Mouse (Mus musculus): ENCODE data around the gene Olfr463. TPM values are rescaled to one million over a fixed set of nuclear protein-coding genes. Genes with fewer than 3 reads are reported as not detected.
"Not testable (repeated sequence)": the region's sequence is repeated elsewhere in the genome, so short reads cannot be mapped to it uniquely, and the experiment has no call there.

Gene Olfr463
- total RNA-seq (2015; ENCODE audit: low replicate concordance) (not detected in 2 replicates), total RNA-seq (2017; ENCODE audit: low replicate concordance) (not detected in 2 replicates)

DNA sequence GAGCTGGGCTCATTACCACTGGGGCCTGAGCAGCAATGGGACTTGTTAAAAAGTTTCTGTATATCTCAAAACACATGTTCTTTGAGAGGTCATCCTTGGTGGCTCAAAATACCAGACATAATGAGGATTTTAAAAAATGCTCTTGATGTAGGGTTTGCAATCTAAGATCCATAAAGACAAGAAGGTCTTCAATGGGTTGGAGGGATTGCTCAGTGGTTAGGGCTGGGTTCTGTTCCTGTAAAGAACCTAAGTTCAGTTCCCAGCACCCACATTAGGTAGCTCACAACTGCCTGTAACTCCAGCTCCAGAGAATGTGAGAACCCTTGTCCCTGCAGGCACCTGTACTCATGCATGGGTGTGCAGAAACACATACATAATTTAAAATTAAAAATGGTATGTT is at the start of gene Olfr463:
Olfr463 (minus strand) TSS at position 101 of the 400 bp plus-strand sequence.
- no peak for ATAC-seq (replicated peaks; ENCODE audit: low FRiP score, poor library complexity, severe bottlenecking)

DNA sequence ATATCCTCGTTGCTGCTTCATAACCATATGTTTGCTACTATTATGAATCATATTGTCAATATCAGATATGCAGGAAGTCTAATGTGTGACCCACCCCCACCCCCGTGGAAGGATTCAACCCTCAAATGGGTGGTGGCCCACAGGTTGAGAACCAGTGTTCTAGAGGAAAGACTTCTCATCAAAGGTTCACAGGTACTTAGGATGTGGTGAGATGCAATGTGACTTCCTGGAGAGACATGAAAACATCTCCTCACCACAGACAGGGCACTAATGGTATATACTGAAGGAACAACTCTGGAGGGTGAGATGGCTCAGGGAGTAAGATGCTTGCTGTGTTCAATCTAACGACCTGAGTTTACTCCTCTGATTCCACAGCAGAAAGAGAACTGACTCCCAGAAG is 38.3 kb upstream of the Olfr463 start:
- ATAC-seq (replicated peaks; ENCODE audit: low FRiP score, poor library complexity, severe bottlenecking) = no peak

DNA sequence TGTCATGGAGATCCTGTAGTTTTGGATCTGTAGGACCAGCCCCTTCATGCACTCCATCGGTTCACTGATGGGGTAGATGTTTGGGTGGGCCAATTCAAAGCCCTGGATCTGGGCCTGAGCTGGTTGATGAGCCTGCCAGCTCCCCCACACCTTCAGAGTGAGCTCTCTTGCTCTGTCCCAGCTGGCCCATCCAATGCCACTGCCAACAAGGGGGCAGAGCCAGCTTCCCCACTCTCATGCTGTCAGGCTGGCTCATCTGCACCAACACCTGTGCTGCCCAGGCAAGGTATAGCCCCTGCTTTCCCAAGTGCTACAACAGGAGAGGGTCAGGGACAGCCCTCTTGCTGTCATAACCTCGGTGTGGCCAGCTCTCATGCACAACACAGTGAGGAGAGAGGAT is 36.5 kb upstream of the Olfr463 start:
- no peak for ATAC-seq (replicated peaks; ENCODE audit: low FRiP score, poor library complexity, severe bottlenecking)

DNA sequence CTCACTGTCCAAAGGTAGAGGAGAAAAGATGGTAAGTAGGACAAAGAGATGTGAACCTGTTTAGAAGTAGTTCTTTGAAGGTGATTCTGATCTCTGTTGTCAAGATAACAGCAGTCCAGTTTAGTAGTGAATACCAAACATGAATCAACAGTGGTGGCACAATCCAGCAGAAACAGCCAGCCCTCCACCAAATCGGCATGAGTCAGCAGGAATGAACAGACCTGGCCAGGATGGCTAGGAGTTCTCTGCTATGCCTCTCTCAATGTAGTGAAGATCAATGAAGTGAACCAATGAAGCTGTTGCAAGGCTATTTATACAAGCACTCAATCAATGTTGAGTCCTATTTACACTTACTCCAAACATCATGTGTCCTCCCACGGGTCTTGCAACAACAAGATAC is 33.2 kb upstream of the Olfr463 start:
- ATAC-seq (replicated peaks; ENCODE audit: low FRiP score, poor library complexity, severe bottlenecking) = no peak

DNA sequence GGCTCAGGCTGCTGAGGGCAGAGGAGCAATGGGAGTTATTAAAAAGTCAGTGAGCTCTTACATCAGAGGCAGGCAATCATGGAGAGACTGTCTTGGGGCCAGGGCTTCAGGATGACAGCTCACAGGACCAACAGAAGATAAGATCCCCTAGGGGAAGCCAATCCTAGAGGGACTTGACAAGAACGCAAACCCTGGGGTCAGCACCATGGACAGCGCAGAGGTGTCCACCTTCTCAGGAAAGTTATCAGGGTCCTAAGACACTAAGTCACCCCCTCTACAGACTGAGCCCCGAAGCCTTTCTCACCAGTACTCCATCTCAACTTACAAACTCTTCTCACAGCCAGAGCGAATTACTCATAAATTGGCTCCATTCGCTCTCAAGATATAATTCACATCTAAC is 23.8 kb upstream of the Olfr463 start, which contains the start of gene Olfr464:
Olfr464 (minus strand) TSS at position 2 of the 400 bp plus-strand sequence.
- ATAC-seq (replicated peaks; ENCODE audit: low FRiP score, poor library complexity, severe bottlenecking) = no peak

DNA sequence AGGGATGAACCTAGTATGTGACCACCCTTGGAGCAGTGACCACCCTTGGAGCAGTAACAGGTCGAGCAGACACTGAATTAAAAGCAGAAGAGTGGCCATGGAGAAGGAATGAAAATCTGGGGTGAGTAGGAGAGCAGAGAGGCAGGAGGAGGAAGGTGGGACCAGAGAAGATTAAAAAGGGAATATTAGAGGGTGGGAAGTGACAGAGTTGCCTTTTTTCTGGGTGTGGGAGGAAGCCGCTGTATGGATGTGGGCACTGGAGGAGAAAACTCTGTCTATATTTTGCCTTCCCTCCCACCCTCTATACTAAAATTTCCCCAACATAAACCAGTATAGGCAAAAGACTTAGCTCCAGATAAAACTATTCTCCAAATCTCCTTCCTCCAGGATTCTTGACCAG is 23.1 kb upstream of the Olfr463 start:
- ATAC-seq (replicated peaks; ENCODE audit: low FRiP score, poor library complexity, severe bottlenecking) = no peak

DNA sequence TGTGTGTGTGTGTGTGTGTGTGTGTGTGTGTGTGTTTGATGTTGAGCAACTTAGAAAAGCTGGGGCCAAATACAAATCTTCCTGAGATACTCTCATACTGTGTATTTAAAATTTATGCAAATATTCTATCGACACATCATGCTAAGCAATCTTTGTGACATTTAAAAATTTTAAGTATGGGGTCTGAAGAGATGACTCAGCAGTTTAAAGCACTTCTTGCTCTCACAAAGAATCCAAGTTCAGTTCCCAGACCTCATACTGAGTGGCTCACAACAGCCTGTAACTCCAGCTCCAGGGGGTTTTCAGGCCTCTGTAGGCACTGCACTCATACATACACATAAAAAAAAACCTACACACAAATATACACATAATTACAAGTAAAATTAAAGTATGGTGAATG is 18.8 kb upstream of the Olfr463 start:
- no peak for ATAC-seq (replicated peaks; ENCODE audit: low FRiP score, poor library complexity, severe bottlenecking)

DNA sequence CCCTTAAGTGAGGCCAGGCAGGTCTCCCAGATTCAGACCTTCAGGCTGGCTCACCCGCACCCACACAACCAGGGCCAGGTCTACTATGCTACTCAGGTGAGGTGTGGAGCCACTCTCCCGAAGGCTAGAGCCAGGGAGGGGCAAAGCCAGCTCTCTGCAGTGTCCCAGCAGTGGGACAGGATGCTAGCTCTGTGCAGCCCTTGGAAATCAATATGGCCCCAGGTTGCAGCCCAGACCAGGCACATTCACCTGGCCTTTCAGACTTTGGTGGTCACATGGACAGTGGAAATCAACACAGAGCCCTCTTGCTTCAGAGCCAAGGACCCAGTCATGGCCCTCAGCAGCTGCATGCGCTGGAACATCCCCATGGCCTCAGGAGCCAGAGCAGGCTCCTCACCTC is 7.1 kb upstream of the Olfr463 start:
- no peak for ATAC-seq (replicated peaks; ENCODE audit: low FRiP score, poor library complexity, severe bottlenecking)

DNA sequence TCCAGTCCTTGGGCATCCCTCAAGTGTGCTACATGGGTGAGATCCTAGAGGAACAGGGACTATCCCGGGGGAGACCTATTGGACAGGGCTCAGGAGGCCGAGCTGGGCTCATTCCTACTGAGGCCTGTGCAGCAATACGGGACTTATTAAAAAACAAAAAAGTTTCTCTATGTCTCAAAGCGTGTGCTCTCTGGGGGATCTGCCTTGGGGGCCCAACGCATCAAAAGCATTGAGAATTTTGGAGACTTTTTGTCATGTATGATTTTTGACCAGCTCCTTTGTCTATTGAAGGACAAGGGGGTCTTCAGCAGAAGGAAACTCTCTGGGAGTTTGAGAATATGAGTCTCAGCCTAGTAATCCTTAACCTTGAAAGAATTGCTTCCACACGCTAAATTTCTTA is 5.0 kb downstream of the Olfr463 start, which contains the start of gene Olfr462:
Olfr462 (minus strand) TSS at position 101 of the 400 bp plus-strand sequence.
- ATAC-seq (replicated peaks; ENCODE audit: low FRiP score, poor library complexity, severe bottlenecking) = no peak

DNA sequence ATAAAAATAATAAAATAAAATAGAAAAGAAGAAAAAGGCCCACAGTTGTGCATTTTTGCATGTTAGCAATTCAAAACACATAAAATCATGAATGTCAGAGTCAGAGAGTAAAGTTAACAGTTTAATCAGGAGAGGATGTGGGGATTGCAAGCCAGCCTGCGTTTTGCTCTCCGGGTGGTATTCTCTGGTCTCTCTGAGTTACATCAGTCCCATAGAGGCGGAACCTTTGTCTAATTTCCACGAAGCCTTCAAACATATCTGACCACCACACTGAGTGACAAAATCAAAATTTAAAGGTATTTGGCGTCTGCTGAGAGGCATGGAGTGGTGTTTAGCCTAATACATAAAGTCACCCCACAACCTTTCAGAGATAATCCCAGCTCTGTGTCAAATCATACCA is 12.3 kb downstream of the Olfr463 start:
- ATAC-seq (replicated peaks; ENCODE audit: low FRiP score, poor library complexity, severe bottlenecking) = no peak

DNA sequence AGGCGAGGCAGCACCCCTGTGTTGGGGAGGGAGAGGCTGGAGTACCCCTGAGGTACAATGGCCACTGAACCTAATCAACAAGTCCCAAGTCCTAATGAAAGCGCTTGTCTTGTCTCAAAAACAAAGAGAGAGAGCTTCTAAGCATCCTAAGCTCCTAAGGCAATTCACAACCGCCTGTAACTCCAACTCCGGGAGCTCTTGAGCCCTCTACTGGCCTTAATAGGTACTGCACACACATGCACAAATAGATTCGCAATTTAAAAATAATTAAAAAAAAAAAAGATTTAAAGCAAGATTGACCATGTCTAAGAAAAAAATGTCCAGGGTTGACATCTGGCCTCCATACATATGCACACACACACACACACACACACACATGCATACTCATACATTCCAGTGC is 13.7 kb downstream of the Olfr463 start:
- ATAC-seq (replicated peaks; ENCODE audit: low FRiP score, poor library complexity, severe bottlenecking) = no peak

DNA sequence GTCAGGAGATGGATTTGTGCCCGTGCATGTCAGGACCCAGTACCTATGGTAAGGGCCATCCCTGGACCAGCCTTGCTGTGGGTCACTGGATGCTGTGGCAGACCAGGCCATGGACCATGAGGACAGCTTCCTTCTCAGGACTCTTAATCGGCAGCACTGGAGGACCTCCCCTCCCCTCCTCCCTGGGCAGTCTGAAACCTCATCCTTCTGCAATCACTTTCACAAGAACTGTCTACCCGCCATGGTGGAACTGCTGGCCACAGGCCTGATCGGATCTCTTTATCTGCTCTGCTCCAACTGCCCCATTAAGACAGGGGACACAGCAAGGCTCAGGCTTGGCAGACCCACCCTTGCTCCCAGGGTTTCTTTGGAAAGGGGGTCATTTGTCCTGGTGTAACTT is 15.5 kb downstream of the Olfr463 start:
- no peak for ATAC-seq (replicated peaks; ENCODE audit: low FRiP score, poor library complexity, severe bottlenecking)

DNA sequence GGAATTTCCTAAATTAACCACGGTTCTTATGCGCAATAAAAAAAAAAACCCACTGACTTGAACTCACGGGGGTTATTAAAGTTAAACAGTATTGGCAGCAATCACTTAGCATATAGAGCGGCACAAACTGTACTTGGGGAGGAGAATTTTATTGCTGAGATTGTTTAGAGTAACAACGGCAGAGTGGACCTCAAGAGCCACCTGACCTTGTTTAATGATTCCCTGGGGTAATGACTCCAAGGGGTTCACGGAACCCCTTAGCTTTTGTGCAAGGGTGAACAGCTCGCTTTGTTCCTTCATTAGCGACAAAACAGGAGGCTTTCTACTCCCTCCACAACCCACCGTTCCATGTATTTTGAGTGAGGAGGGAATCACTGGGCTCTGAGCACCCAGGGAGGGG is 17.4 kb downstream of the Olfr463 start:
- ATAC-seq (replicated peaks; ENCODE audit: low FRiP score, poor library complexity, severe bottlenecking) = no peak

DNA sequence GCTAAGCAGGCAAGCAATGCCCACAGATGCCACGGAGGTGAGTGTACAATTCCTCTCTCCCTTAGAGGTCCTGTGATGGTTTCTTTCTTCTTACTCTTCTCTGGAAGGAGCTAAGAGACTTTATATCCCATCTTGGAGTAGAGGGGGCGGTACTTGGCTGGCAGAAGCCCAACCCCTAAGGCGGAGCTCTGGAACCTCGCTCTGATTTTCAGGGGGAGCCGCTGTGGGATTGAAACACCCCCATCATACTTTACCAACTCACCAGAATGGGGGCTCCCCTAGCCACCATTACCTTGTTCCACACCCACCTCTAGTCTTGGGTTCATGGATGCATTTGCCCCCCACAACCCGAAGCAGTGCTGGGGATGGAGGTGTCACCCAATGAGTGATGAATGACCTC is 21.8 kb downstream of the Olfr463 start, which contains the start of gene Epx:
Epx (minus strand) TSS at position 101 of the 400 bp plus-strand sequence.
- ATAC-seq (replicated peaks; ENCODE audit: low FRiP score, poor library complexity, severe bottlenecking) = no peak

DNA sequence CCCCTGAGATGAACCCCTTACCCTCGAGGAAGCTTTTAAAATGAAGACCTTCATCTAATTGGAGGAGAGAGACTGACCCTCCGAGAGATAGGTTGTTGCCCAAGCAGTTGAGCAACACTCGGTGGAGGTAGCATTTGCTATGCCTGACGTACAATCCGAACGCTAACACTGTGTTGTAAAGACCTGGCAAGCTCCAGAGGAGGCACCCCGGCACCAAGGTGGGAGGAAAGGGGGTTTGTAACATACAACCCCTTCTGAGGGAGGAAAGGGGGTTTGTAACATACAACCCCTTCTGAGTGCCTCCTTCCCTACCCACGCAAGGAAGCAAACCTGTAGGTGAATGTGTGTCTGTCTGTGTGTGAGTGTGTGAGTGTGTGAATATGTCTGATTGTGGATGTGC is 25.4 kb downstream of the Olfr463 start:
- no peak for ATAC-seq (replicated peaks; ENCODE audit: low FRiP score, poor library complexity, severe bottlenecking)

DNA sequence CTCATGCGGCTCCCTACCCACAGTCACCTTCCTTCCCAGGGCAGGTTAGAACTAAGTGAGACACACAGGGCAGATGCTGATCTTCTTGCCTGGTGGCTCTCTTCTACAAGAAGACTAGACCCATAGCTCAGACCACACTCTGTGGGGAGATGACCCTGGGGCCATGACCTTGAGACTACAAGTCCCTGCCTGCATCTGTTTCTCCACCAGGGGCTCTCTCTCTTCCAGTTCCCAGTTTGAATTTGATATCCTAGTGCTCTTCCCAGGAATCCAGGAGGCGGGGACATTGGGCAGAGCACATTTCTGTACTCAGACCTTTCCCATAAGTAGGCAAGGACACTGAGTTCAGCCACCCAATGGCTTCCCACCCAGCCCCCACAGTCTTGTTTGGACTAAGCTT is 27.1 kb downstream of the Olfr463 start:
- ATAC-seq (replicated peaks; ENCODE audit: low FRiP score, poor library complexity, severe bottlenecking) = no peak

DNA sequence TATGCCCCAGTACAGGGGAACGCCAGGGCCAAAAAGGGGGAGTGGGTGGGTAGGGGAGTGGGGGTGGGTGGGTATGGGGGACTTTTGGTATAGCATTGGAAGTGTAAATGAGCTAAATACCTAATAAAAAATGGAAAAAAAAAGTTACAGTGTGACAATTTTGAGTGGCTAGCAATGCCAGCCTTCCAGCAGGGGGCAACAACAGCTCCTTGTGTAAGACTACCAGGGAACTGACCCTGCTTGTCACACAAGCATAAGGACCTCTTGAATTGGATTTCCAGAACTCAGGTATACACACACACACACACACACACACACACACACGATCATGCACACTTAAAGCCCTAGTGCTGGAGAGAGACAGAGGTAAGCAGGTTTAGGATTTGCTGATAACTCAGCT is 30.3 kb downstream of the Olfr463 start:
- not testable (repeated sequence) for ATAC-seq (replicated peaks; ENCODE audit: low FRiP score, poor library complexity, severe bottlenecking)

DNA sequence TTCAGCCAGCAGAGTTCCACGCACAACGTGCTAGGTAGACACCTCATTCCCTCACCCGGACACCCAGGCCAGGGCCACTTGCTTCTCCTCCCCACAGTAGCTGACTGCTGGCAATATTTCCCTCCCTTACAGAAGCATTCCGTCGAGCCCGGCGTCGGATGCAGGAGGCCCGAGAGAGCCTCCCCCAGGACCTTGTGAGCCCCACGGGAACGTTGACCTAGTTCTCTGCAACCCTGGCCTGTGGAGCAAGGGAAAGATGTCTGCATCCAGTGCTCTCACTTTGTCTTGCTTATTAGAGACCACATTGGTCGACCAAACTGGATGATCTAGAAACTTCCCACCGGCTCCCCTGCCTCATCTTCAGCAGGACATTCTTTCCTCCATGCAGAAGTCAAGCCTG is 34.4 kb downstream of the Olfr463 start:
- no peak for ATAC-seq (replicated peaks; ENCODE audit: low FRiP score, poor library complexity, severe bottlenecking)

DNA sequence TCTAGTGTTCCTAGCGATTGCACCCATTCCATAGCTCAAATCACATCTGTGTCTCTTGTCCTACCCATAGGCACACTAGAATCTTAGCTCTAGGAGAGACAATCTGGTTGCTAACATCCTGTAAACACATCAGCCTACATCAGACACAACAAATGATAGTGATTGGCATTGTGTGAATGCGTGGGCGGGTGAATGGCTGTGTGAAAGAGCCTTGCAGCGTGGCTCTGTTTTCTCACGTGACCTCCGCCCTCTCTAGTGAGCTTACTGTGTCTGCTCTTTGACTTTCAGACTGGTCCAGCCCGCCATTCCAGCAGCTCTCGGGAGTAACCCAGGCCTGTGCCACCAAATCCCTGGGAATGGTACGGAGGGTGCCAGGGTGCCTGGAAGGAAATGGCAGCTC is 36.8 kb downstream of the Olfr463 start:
- no peak for ATAC-seq (replicated peaks; ENCODE audit: low FRiP score, poor library complexity, severe bottlenecking)

DNA sequence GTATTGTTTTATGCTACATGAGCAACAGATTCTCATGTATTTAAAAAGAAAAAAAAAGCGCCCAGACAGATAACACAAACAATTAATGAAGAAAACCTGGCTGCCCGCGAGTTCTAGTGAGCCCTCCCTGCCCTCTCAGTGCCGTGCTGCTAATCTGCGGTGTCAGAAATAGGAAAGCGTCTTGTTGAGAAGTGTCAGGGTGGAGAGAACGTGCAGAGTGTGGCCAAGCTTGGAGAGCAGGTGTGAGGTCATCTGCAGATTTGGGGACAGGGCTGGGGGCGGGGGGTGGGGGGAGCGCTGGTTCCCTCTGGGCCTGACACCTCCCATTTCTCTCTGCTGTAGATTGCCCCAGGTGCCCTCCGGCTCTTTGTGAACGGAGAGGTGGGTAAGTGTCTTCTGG is 37.9 kb downstream of the Olfr463 start:
- no peak for ATAC-seq (replicated peaks; ENCODE audit: low FRiP score, poor library complexity, severe bottlenecking)

DNA sequence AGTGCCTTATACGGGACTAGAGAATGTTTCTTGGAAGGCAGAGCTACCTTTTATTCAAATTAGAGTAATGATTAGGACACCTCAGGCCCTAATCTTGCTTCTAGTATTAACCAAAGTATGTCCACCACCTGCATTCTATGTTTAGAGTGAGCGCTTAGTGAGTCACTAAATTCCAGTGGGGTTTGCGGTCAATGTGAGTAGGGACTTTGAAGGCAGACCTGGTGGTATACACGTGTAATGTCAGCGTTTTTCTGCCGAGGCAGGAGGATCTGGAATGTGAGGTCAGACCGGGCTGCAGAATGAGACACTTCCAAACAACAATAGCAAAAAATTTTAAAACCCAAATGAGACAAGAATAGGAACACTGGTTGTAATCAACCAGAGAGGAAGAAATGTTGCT is 42.6 kb downstream of the Olfr463 start:
- no peak for ATAC-seq (replicated peaks; ENCODE audit: low FRiP score, poor library complexity, severe bottlenecking)

DNA sequence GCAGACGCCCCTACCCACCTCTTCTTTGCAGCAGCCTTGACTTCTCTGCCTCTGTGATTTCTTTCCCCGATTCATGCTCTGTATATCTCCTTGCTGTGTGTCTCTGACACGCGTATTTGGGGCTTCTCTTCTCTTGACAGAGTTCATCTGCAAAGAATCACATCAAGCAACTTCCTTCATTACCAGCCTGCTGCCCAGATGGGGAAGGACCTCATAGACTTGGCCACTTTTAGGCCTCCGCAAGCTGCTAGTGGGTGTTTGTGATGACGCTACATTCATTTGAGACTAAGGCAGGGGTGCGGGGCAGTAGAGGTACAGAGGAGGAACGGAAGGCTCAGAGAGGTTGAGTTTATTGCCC is 43.6 kb downstream of the Olfr463 start:
- no peak for ATAC-seq (replicated peaks; ENCODE audit: low FRiP score, poor library complexity, severe bottlenecking)

Data from erythroblast, adult 5-6 weeks (primary cell).